Mouse (Mus musculus): Measurements from ENCODE around the gene Rhbdf2.

Rhbdf2 gene

DNA sequence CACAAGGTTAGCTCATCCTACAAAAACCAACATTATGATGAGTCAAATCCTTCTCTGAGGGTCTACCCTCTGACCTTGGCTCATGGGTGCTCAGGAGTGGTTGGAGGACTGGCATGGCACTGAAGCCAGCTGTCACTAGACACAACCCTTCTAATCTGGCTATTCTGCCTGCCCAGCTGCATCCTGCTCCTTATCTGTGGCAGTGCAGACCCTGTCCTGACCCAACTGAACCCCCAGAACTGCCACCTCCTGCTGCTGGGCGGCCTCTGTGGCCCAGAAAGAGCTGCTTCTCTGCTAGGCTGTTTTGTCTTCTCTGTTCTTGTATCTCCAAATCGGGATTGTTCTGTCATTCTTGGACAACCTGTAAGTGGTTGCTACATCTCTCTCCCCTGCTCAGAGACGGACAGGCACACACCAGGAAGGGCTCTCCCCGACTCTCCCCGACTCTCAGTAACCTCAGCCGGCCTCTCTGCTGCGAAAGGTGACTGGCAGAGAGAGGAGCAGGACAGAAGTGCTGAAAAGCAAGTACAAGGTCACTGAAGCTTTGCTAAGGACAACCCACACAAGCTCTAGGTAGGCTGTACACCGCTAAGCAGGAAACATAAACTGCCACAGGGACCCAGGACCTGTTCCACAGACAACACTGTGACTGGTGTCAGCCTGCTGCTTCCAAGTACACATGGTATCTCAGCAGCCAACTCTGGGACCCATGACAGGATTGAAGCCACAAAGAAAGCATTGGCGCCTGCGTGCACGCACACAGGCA, 77.4 kb downstream of the Rhbdf2 start:
- no peak for DNase-seq (ENCODE audit: low read depth)

DNA sequence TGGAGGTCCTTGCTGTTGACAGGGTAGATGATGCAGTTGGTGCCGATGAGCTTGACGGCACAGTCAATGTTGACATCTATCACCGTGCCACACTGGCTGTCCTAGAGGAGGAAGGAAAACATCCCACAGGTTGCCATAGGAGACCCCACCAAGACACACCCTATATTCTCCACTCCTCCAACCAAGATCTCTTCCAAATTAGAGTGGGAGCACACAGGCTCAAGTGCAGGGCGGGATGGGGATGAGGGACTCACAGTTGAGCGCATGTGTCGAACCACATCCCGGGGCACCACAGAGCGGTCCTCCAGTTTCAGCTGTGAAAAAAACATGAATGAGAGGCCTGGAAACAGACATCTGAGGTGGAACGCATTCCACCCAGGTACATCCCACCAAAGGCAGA, 78.0 kb downstream of the Rhbdf2 start:
- no peak for DNase-seq (ENCODE audit: low read depth)
